Mouse (Mus musculus) ES-E14 (cell line): Measurements from ENCODE around the gene Dynll2.

Source experiments
- CHD2 ChIP-seq: IDR thresholded peaks from 2 replicates; pipeline ENCODE4 v1.6.1; 2014; ENCODE audit warnings: mild to moderate bottlenecking, low read depth, low read length, inconsistent platforms
- MAFK ChIP-seq: IDR thresholded peaks from 2 replicates; pipeline ENCODE4 v1.6.1; 2014; ENCODE audit warnings: mild to moderate bottlenecking, low read depth, low read length, inconsistent platforms; ENCODE audit not compliant: insufficient read depth
- ZC3H11A ChIP-seq: IDR thresholded peaks from 2 replicates; pipeline ENCODE4 v1.6.1; 2012; ENCODE audit warnings: low read depth, mild to moderate bottlenecking, inconsistent platforms, low read length, borderline replicate concordance
- ZNF384 ChIP-seq: IDR thresholded peaks from 2 replicates; pipeline ENCODE4 v1.6.1; 2012; ENCODE audit warnings: low read depth, low read length, inconsistent platforms

GRCm38 (mm10) chr11:88013632-88014031, 26.3 kb upstream of the Dynll2 start:
- TF ChIP-seq MAFK (no peak), ZNF384 (no peak), ZC3H11A (no peak), CHD2 (no peak)
